Mouse (Mus musculus): ENCODE measurements around the gene Mras. TPM values are rescaled to one million over a fixed set of nuclear protein-coding genes. Genes with fewer than 3 reads are reported as not detected.

The Mras gene
- 3.2 and 3.7 TPM in 2 replicates for polyA plus RNA-seq (2012; rRNA removed; ENCODE audit: low replicate concordance)

DNA sequence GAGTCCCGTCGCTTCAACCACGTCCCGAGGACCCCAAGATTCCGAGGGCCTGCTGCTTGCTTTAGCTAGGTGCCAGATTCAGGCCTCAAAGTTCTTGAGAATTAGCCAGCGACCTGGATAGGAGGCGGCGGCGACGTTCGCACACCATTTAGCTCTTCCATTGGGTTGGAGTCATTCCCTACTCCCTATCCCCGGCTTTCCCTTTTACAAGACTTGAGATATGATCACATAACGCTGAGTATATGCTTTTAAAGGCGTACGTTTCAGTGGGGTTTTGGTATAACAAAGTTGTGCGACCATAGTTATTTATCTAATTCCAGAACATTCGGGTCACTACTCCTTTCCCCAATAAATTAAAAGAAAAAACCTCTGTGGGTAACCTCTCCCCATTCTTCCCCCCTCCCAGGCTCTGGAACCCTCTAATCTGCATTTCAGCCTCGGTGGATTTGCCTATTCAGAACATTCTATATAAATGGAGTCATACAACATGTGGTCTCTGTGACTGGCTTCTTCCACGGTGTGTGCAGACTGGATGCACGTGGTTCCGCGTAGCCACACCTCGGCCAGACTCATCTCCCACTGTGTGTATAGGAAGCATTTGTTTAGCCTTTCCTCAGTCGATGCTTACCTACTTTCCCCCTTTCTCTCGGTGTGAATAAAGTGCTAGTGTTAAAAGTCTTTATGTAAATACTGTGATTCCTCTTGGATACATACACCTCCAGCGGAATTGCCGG lies at the start of gene Mras:
Mras (minus strand) TSS at position 351 of the 734 bp plus-strand sequence.

DNA sequence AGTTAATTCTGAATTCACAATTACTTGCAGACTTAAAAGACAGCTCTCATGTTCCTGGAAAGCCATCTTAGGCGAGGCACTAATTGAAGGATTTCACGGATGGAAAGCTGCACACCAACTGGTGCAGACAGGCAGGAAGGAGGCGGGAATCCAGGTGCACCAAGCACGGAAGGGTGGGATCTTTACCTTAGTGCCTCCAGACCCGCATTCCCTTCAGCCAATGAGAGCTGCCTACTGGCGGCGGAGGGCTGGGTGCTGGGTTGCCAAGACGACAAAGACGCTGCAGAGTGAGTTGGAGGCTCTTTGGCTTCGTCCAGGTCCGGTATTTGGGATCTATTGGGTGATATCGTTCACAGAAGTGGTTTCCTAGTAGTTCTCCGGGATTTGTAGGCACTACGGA lies 14.0 kb upstream of the Mras start, which contains the start of gene Nme9:
Nme9 (plus strand) TSS at position 315 of the 400 bp plus-strand sequence.

DNA sequence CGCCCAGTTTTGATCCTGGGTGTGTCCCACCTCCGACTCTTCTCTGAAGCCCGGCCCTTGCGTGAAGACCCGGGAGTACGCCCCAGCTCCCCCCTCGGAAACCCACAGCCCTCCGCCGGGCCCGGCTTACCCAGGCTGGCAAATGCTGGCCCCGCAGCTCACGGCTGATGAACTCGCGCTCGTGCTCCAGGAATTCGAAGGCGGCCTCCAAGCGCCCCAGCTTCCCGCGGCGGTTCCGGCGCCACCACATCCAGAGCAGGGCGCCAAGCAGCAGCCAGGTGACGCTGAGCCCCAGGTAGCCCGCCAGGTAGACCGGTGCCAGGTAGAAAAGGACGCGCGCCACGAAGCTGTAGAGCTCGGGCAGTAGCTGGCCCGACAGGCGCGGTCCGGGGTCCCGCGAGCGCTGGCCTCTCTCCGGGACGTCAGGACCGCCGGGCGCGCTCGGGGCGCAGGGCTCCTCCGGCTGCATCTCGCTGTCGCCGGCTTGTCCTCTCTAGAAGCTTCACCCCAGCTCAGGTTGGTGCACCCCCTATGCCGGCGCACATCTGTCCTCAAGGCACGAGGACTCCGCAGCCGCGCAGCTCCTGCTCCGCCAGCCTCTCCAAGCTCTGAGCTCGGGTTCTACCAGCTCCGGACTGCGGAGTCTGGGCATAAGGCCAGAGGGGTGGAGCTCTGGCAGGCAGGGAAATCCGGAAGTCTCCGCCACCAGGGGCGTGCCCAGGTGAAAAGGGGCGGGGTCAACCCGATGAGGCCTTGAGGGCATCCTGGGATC lies 79.1 kb downstream of the Mras start, which contains the start of gene Esyt3:
Esyt3 (minus strand) TSS at position 637 of the 772 bp plus-strand sequence.

Other genes starting within 250 kb of the Mras start
- gene Faiml, start 200.1 kb downstream of the Mras start, polyA plus RNA-seq (2012; rRNA removed; ENCODE audit: low replicate concordance), result not detected in 2 replicates
- 0.29 and 0.81 TPM in 2 replicates for gene Cep70, start 194.0 kb downstream of the Mras start, polyA plus RNA-seq (2012; rRNA removed; ENCODE audit: low replicate concordance)
- gene Esyt3, start 78.8 kb downstream of the Mras start, polyA plus RNA-seq (2012; rRNA removed; ENCODE audit: low replicate concordance), result 0.06 and 0.14 TPM in 2 replicates
- gene Nme9, start 14.1 kb upstream of the Mras start, polyA plus RNA-seq (2012; rRNA removed; ENCODE audit: low replicate concordance), result 0.60 TPM in 1 of 2 replicates, not detected in the other
- 5.8 and 6.3 TPM in 2 replicates for gene Armc8, start 131.5 kb upstream of the Mras start, polyA plus RNA-seq (2012; rRNA removed; ENCODE audit: low replicate concordance)
- 5.6 and 7.2 TPM in 2 replicates for gene Dbr1, start 138.4 kb upstream of the Mras start, polyA plus RNA-seq (2012; rRNA removed; ENCODE audit: low replicate concordance)
- gene A4gnt, start 175.1 kb upstream of the Mras start, polyA plus RNA-seq (2012; rRNA removed; ENCODE audit: low replicate concordance), result 0.37 and 32.4 TPM in 2 replicates
- gene Dzip1l, start 192.1 kb upstream of the Mras start, polyA plus RNA-seq (2012; rRNA removed; ENCODE audit: low replicate concordance), result 0.70 and 1.4 TPM in 2 replicates

All from duodenum, adult 2 months (tissue).